Mouse (Mus musculus) left cerebral cortex, postnatal 14 days (tissue): ENCODE measurements around the gene Guk1. TPM values are rescaled to one million over a fixed set of nuclear protein-coding genes. Genes with fewer than 3 reads are reported as not detected.

Source experiments
- DNase-seq, 2 experiments: peaks; one replicate each; pipeline ENCODE4 v3.0.0; 2021 to 2022; ENCODE audit warnings: low spot score in 2 of 2, mixed read lengths in 1 of 2
- intact Hi-C: fragments of 180-260 bp; cut with DNase I; formaldehyde crosslinking; loops from one replicate; pipeline ENCODE4 v1.15.1; 2025
- long read RNA-seq, 2 experiments: library from polyadenylated mRNA; stranded (forward); transcript quantifications; one replicate each; pipeline ENCODE4 v2.0.0; 2021
- total RNA-seq, 2 experiments: library from RNA; stranded (reverse); gene quantifications; 2 replicates each; pipeline ENCODE4 v1.2.3; 2021

Guk1 gene
- 100 to 1,000 TPM; 113 to 118 TPM for total RNA-seq
- long read RNA-seq, experiment 1, transcript Guk1-204 (8 exons, 1,078 nt), result major isoform, 140 of 159 reads
- long read RNA-seq, experiment 1, partial matches to known transcripts, result 3 of 159 reads
- long read RNA-seq, experiment 1, other reads (novel, unspliced or antisense), result 15 of 159 reads
- long read RNA-seq, experiment 2, transcript Guk1-204 (8 exons, 1,078 nt), result major isoform, 114 of 130 reads
- long read RNA-seq, experiment 2, partial matches to known transcripts, result 3 of 130 reads
- long read RNA-seq, experiment 2, other reads (novel, unspliced or antisense), result 13 of 130 reads

- intact Hi-C loops, result no loop called here
- DNase-seq, result no peak
These were observed at the start of gene Guk1 for GRCm38 (mm10) chr11:59192059-59192386. Gene Guk1, minus strand, starts transcription at chr11:59192212.

DNA sequence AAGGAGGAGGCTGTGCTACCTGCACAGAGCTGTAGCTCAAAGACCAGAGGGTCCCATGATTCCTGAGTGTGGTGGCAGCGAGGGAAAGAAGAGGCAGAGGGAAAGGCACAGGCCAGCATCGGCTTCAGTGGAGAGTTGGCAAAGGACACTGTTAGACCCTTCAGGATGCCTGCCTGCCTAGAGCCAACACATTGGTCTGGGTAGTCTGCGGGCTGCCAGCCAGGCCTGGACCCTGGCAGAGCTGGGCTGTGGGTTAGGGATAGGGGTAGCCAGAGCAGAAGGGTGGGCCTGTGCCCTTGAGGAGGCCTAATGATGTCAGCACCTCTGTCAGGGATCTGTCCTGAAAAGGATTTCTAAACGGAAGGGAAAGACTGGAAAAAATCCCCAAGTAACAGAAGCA lies 47.8 kb upstream of the Guk1 start:
- intact Hi-C loops, result loop anchor here (2.0 kb wide), 1 partner anchor 53 kb away; no protein-coding TSS in a partner anchor
- no peak for DNase-seq

GRCm38 (mm10) chr11:59239428-59239785 lies 47.4 kb upstream of the Guk1 start:
- intact Hi-C loops, result loop anchor here (2.0 kb wide), 1 partner anchor 53 kb away; no protein-coding TSS in a partner anchor
- no peak for DNase-seq

GRCm38 (mm10) chr11:59238525-59239427 lies 46.8 kb upstream of the Guk1 start:
- intact Hi-C loops, result loop anchor here (2.0 kb wide), 1 partner anchor 54 kb away; no protein-coding TSS in a partner anchor
- peak; percentile 61 to 66 for DNase-seq

GRCm38 (mm10) chr11:59232797-59233196 lies 40.8 kb upstream of the Guk1 start:
- intact Hi-C loops, result loop anchor here (5.0 kb wide), 1 partner anchor 250 kb away; no protein-coding TSS in a partner anchor
- no peak for DNase-seq

DNA sequence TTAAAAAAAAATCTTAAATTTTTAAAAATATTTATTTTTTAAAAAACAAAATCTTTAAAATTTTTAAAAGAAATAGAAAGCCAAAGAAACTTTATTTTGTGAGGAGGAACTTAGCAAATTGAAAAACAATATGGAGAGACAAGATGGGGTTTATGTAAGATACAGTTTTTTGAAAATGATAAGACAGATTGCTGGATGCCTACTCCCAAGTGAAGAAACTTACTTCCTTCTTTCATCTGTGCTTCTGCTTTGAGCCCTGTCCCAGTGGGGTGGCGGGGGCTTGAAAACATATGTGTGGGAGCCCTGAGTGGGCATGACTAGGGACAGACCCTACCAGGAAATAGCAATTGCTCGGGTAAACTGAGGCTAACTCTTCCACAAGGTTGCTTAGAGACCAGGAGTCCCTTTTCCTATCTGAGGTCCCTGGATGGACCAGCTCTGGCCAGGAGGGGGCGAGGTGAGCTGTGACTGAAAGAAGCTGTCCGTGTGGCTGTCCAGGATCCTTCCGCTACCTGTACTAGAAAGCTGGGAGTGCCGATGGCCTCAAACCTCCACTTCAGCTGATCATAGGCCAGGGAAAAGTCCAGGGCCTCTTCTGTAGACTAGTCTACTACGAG lies 38.2 kb upstream of the Guk1 start:
- DNase-seq, result peak; percentile 46 to 58
- intact Hi-C loops, result loop anchor here (5.0 kb wide), 1 partner anchor 252 kb away; no protein-coding TSS in a partner anchor

GRCm38 (mm10) chr11:59228122-59228953 lies 36.3 kb upstream of the Guk1 start, which contains the start of gene Arf1:
Gene Arf1, minus strand, starts transcription at chr11:59228270.
- intact Hi-C loops, result no loop called here
- peak; percentile 96 to 97 for DNase-seq

DNA sequence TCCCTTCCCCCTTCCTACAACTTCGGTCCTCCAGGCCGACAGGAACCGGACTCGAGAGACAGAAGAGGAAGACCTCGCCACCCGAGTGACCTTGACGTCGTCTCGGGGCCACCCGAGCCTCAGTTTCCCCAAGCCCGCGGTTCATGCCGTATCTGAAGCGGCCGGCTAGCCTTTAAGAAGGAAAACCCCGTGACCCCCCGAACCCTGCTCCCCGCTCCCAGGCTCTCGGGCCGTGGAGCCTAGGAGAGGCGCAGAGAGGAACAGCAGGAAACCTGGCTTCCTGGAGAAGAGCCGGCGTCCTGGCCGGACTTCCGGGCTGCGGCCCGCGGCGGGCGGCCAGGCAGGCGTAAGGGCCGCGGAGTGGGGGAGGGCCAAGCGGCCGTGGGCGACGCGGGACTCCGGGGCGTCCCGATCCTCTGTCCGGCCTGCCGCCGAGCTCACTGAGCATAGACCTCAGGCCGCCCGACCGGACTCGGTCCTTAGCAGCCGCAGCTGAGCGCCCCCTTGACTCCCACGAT lies 35.7 kb upstream of the Guk1 start:
- intact Hi-C loops, result no loop called here
- no peak for DNase-seq

DNA sequence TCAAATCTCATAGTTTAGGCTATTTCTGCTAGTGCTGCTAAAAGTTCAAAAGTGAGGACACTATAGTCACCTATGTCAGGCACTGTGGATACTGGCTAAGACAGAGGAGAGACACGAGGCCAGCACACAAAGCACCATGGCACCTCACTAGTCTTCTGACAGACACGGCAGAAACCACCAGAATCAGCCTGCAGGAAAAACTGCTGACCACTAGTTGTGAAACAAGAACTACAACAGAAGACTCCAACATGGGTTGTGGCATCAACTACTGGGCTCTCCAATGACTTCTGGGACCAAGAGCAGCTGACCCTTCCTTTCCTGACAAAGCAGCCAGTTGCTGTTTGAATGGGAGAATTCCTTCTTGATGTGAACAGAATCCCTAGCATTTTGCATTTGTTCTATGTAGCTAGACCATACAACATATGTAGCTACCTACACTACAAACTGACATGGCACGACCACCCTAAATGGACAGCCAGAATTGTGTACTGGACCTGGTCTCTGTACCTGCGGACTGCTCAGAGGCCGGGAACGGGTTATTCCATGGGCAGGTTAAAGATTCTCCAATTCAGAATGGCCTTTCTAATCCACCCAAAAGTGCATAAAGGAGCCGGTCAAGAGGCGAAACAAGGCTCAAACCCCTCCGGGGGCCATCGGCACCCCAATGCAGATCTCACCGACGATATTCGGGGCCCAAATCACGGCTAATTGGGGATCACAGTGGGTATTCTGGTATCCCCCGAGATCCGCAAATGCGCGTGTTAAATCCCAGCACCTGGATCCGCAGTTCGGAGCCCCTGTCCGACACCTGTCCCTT lies 35.0 kb upstream of the Guk1 start:
- peak in 1 of 2 experiments; percentile 39 for DNase-seq
- intact Hi-C loops, result no loop called here

- DNase-seq, result no peak
- intact Hi-C loops, result no loop called here
These were observed 34.2 kb upstream of the Guk1 start for GRCm38 (mm10) chr11:59226251-59226650.

DNA sequence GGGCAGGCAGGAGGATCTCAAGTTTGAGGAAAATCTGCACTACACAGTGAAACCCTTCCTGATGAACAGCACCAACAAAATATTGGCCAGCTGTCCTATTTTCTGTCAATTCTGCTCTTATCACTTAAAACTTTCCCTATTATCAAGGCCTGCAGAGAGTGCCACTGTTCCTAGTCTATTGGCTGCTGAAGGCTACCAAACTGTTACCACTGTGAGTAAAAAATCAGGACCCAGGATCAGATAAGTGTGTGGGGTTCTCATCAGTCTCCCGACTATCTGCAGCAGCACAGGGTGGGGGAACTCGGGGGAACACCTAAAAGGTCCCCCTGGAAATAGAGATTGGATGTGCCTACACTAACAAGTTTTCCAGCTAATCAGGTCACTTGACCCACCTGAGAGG lies 33.2 kb upstream of the Guk1 start:
- intact Hi-C loops, result no loop called here
- DNase-seq, result no peak

DNA sequence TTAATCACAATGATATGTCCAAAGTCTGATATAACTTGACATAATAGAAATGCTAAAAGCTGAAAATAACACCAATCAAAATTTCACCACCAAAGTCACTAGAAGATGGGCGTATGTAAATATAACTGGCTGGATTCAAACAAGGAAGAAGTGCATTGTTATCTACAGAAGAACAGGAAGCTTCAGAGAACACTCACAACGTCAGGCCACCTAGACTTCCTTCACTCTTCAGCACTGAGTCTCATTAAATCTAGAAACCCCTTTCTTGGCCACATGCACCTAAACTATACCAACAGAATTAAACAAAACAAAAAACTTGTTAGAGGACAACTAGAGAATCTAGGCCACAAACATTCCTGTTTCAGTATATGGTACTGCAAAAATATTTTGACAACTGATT lies 32.5 kb upstream of the Guk1 start:
- no peak for DNase-seq
- intact Hi-C loops, result no loop called here

DNA sequence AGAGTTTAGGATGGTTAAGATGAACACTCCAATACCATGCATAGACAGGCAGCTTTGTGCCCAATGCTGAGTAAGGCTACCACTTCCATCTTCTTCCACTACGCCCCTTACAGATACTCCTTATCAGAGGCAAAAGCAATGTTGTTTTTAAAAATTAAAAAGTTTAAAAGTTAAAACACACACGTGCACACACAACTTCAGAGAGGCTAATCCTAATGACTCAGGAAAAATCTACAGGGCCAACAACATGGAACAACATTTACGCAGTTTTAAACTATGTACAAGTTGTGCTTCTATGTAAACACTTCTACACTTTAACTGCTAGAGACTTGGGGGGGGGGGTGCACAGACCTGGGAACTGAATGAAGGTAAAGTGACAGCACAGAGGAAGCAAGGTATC lies 32.0 kb upstream of the Guk1 start:
- DNase-seq, result no peak
- intact Hi-C loops, result no loop called here

GRCm38 (mm10) chr11:59222306-59222705 lies 30.3 kb upstream of the Guk1 start:
- intact Hi-C loops, result no loop called here
- no peak for DNase-seq

DNA sequence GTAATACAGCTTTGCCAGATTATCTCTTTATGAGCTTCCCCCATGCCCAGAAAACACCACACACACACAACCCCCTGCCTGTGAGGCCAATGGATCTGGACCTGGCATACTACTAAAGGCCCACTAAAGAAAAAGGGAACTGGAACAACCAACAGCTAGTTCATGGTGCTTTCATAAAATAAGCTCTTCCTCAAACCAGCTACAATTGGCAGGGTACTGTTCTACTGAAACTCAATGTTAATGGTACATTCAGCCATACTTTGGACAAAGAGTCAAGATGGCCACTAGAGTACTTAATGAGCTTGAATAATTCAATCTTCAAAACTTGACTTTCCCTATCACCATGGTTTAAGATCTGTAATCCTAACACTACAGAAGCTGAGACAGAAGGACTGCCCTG lies 29.6 kb upstream of the Guk1 start:
- intact Hi-C loops, result no loop called here
- no peak for DNase-seq

GRCm38 (mm10) chr11:59219064-59219463 lies 27.1 kb upstream of the Guk1 start:
- intact Hi-C loops, result no loop called here

DNA sequence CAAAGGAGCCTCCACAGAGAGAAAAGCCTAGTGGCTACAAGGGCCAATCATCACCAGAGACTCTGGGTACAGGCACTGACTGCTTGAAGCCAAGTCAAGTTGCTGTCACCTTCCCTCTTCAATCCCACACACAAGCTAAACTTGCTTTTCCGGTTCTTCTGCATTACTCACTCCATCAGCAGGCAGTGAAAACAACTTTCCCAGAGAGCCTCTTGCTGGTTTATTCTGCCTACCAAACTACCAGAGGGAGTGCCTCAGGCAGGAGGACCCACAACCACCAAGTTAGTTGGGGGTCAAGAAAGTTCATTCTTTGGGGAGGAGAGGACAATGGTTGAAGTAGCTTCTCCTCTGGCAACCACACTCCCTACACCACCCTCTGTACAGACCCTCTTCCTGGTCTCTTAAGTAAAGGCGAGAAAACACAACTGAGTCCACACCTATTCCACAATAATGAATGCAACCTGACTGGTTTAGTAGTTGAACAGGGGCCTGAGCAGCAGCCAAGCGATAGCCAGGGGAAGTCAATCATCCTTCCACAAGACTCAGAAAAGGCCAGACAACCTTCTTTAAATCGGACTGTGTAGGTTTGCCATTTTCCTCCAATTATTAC lies 26.5 kb upstream of the Guk1 start:
- DNase-seq, result no peak
- intact Hi-C loops, result no loop called here

More at GRCm38 (mm10) chr11:59219064-59219463, 27.1 kb upstream of the Guk1 start:
- DNase-seq, result no peak

DNA sequence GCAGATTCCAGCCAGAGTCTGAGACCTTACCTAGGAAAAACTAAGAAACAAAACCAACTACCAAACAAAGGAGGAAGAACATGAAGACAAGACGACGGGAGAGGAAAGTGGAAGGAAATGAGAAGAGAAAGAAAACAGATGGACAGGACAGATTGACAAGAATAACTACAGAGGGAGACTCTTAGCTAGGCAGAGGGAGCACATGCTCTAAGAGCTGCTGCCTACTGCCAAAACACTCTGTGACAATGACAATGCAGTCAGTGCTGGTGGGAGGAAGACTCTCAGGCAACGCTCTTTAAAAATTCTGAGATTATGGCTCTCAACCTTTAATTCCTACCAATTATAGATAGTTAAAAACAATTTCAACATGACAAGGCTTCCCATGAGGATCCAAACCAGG lies 24.9 kb upstream of the Guk1 start:
- peak; percentile 30 to 49 for DNase-seq
- intact Hi-C loops, result no loop called here
